Comparison of ENCODE assay signal across 12 mouse cellular contexts in the genomic region with DNA sequence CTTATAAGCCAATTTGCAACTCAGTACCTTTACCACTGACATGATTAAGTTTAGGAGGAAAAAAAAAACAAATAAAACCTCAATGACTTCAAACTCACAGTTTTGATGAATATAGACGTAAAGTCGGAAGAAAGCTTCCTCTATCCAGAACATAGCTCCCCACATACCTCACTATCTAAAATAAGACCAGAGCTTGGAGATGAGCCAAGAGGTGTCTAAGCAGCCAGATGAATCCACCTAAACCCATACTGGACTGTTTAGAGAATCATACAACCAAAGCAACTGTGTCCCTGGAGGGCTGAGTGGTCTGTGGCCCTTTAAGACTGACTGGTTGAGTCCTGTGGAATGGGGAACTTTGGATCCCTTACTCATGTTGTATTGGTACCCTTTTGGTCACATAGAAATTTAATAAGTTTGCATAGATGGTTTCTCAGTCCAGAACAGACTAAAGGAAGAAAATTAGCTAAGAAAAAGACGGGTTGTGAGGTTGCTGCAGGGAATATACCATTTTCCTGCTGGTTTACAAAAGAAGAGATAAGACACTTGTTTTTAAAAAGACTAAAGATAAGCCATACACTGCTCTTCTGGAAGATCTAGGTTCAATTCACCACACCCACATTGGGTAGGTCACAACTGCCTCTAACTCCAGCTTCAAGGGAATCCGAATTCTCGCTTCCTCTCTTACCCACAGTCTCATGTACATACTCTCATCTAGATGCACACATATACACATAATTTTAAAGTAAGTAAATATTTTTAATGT.
A peak's percentile ranks its signal among the peaks of the same experiment; 100 is the strongest.
DNase-seq lines count a peak whose midpoint lies in the region; ATAC-seq and TF ChIP-seq lines count a peak whose summit lies in the region.
"Had no signal": no experiment of that assay in that cellular context is flagged by ENCODE, and none has a peak within 500 bp of the region (broad histone marks: within the 10 kb centered on the region; RNA-seq: fewer than 3 reads in every experiment).

No protein-coding gene starts in this region.

- peak overlapping the region; percentile 94 for H3K27ac ChIP-seq in lung, embryonic 14.5 days (ENCODE audit: low read depth)
- H3K27ac ChIP-seq in embryonic facial prominence, embryonic 10.5 days (replicated peaks) = 0 out of 2 replicates have a peak overlapping the region, but pooled peaks have one; percentile 40
- H3K27ac ChIP-seq in heart, postnatal 0 days (ENCODE audit: low read depth) = peak overlapping the region; percentile 64
- H3K27ac ChIP-seq in liver, postnatal 0 days (ENCODE audit: low read depth) = peak overlapping the region; percentile 7; the same call in 1 of the 2 replicates
- H3K27ac ChIP-seq: macrophage had no signal

- H3K4me1 ChIP-seq in lung, embryonic 14.5 days (ENCODE audit: insufficient read depth) = peaks cover 49% of the 10 kb centered on the region
- H3K4me1 ChIP-seq in embryonic facial prominence, embryonic 10.5 days = peaks cover 46% of the 10 kb centered on the region
- H3K4me1 ChIP-seq in heart, postnatal 0 days (ENCODE audit: control insufficient read depth, insufficient read depth) = peaks cover 48% of the 10 kb centered on the region
- H3K4me1 ChIP-seq in liver, postnatal 0 days (ENCODE audit: insufficient read depth) = peaks cover 55% of the 10 kb centered on the region

- no peak for TF ChIP-seq EP300 in heart, postnatal 0 days (IDR thresholded peaks at IDR 0.05; ENCODE audit: low read depth)
- peak; percentile 60 for TF ChIP-seq EP300 in liver, postnatal 0 days (IDR thresholded peaks at IDR 0.05; ENCODE audit: low read depth)

- TF ChIP-seq CTCF in lung, embryonic 14.5 days (IDR thresholded peaks at IDR 0.05; ENCODE audit: low read depth) = no peak
- TF ChIP-seq CTCF in heart, postnatal 0 days (IDR thresholded peaks at IDR 0.05; ENCODE audit: low read depth) = no peak
- TF ChIP-seq CTCF in liver, postnatal 0 days (IDR thresholded peaks at IDR 0.05; ENCODE audit: low read depth) = no peak

- ATAC-seq in lung, embryonic 14.5 days (ENCODE audit: insufficient read depth) = no peak
- peak; percentile 83 for ATAC-seq in heart, postnatal 0 days (ENCODE audit: insufficient read depth, low read depth)
- peak; percentile 43 for ATAC-seq in liver, postnatal 0 days
- ATAC-seq: forebrain, embryonic 16.5 days; inflammation-experienced regulatory T-cells, adult 6 months had no signal

- no peaks in the 10 kb centered on the region for H3K36me3 ChIP-seq in lung, embryonic 14.5 days (ENCODE audit: insufficient read depth)
- no peaks in the 10 kb centered on the region for H3K36me3 ChIP-seq in embryonic facial prominence, embryonic 10.5 days (replicated peaks)
- H3K36me3 ChIP-seq in heart, postnatal 0 days (replicated peaks; ENCODE audit: control insufficient read depth, insufficient read depth, low read length) = no peaks in the 10 kb centered on the region
- no peaks in the 10 kb centered on the region for H3K36me3 ChIP-seq in liver, postnatal 0 days (replicated peaks; ENCODE audit: insufficient read depth, low read length)

- H3K4me2 ChIP-seq in lung, embryonic 14.5 days = no peak overlapping the region
- no peak overlapping the region for H3K4me2 ChIP-seq in heart, postnatal 0 days (ENCODE audit: low read depth, low read length)
- 0 out of 2 replicates have a peak overlapping the region, but pooled peaks have one; percentile 4 for H3K4me2 ChIP-seq in liver, postnatal 0 days (ENCODE audit: low read depth, low read length)

- DNase-seq in lung, embryonic 14.5 days = peak; percentile 69
- no peak for DNase-seq in lung, postnatal 10 days
- DNase-seq in embryonic facial prominence, embryonic 10.5 days (ENCODE audit: low spot score) = no peak
- peak; percentile 83 for DNase-seq in heart, postnatal 0 days (ENCODE audit: low spot score)
- no peak for DNase-seq in liver, postnatal 0 days
- no peak for DNase-seq in urinary bladder, postnatal 10 days (ENCODE audit: low spot score)
- no peak for DNase-seq in cerebellum, adult 9-11 months
- no peak for DNase-seq in thymus, postnatal 14 days
- DNase-seq: cerebellum, adult 2 months had no signal

- no peak overlapping the region for H3K4me3 ChIP-seq in lung, embryonic 14.5 days (ENCODE audit: low read depth, low read length)
- H3K4me3 ChIP-seq in embryonic facial prominence, embryonic 10.5 days = no peak overlapping the region
- H3K4me3 ChIP-seq in heart, postnatal 0 days (ENCODE audit: low read depth, low read length) = no peak overlapping the region
- no peak overlapping the region for H3K4me3 ChIP-seq in liver, postnatal 0 days (ENCODE audit: low read depth, low read length)

- H3K27me3 ChIP-seq in lung, embryonic 14.5 days (ENCODE audit: insufficient read depth, low read length) = no peaks in the 10 kb centered on the region
- 0 out of 2 replicates have a peak, but pooled peaks cover 13% of the 10 kb centered on the region for H3K27me3 ChIP-seq in embryonic facial prominence, embryonic 10.5 days (replicated peaks; ENCODE audit: low read depth, poor library complexity, severe bottlenecking)
- no peaks in the 10 kb centered on the region for H3K27me3 ChIP-seq in heart, postnatal 0 days (ENCODE audit: control insufficient read depth, insufficient read depth, low read length)
- H3K27me3 ChIP-seq in liver, postnatal 0 days (ENCODE audit: insufficient read depth, low read length) = no peaks in the 10 kb centered on the region

- WGBS in lung, embryonic 14.5 days = 64% methylated on average over 5 of the region's 5 CpGs
- WGBS in embryonic facial prominence, embryonic 10.5 days = 88% methylated on average over 5 of the region's 5 CpGs
- WGBS in heart, postnatal 0 days = 43% methylated on average over 5 of the region's 5 CpGs
- WGBS in liver, postnatal 0 days (ENCODE audit: insufficient replicate concordance) = 49% methylated on average over 5 of the region's 5 CpGs

- no peaks in the 10 kb centered on the region for H3K9me3 ChIP-seq in lung, embryonic 14.5 days (ENCODE audit: low read depth, low read length)
- no peaks in the 10 kb centered on the region for H3K9me3 ChIP-seq in embryonic facial prominence, embryonic 10.5 days
- no peaks in the 10 kb centered on the region for H3K9me3 ChIP-seq in heart, postnatal 0 days (replicated peaks; ENCODE audit: control insufficient read depth, low read length)
- H3K9me3 ChIP-seq in liver, postnatal 0 days (ENCODE audit: low read length) = no peaks in the 10 kb centered on the region

- H3K9ac ChIP-seq in lung, embryonic 14.5 days = no peak overlapping the region
- no peak overlapping the region for H3K9ac ChIP-seq in heart, postnatal 0 days (replicated peaks; ENCODE audit: low read depth, low read length)
- H3K9ac ChIP-seq in liver, postnatal 0 days (replicated peaks) = no peak overlapping the region

Comparison
In these comparisons a context has a peak if more than half of its experiments do, and no peak if none do; other contexts are left out.
1. DNase-seq: peak in lung, embryonic 14.5 days (single experiment) and heart, postnatal 0 days (single experiment); none in lung, postnatal 10 days (single experiment), embryonic facial prominence, embryonic 10.5 days (single experiment), liver, postnatal 0 days (single experiment), urinary bladder, postnatal 10 days (single experiment), cerebellum, adult 9-11 months (single experiment) and thymus, postnatal 14 days (single experiment).
2. H3K27ac ChIP-seq: peak in every context shown above with its lines; median percentile 94 in lung, embryonic 14.5 days; 64 in heart, postnatal 0 days; 40 in embryonic facial prominence, embryonic 10.5 days; 7 in liver, postnatal 0 days.